Mouse (Mus musculus) ovary, postnatal 10 days (tissue): Measurements from ENCODE around the gene Mindy2.

Experiments used
- DNase-seq: peaks from one replicate; pipeline ENCODE4 v3.0.0; 2022; ENCODE audit warnings: low spot score

The Mindy2 gene

DNA sequence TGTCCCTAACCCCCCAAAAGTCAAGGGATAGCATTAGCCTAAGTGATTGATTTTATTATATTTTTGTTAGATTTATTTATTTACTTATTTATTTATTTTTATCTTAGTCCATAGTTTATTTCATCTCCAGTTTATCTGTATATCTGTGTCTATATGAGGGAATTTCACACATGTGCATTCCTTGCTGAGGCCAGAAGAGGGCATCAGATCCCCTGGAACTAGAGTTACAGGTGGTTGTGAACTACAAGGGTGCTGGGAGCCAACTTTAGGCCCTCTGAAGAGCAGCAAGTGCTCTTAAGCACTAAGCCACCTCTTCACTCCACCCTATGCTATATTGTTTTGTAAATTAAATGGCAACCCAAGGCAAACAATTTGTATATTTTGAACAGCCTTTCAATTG lies 11.1 kb upstream of the Mindy2 start:
- no peak for DNase-seq

DNA sequence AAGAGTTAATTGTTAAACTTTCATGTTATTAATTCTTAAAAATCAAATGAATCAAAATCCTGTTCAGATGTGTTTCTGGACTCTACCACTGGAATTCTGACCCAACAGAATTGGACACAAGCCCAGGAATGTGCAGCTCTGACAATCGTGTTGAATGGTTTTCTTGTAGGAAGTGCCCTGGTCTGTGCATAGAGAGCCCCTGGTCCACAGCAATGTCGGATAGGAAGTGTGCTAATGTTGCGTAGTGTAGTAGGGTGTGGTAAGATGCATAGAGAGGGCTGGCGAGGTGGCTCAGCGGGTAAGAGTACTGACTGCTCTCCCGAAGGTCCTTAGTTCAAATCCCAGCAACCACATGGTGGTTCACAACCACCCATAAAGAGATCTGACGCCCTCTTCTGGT lies 9.8 kb upstream of the Mindy2 start:
- no peak for DNase-seq

DNA sequence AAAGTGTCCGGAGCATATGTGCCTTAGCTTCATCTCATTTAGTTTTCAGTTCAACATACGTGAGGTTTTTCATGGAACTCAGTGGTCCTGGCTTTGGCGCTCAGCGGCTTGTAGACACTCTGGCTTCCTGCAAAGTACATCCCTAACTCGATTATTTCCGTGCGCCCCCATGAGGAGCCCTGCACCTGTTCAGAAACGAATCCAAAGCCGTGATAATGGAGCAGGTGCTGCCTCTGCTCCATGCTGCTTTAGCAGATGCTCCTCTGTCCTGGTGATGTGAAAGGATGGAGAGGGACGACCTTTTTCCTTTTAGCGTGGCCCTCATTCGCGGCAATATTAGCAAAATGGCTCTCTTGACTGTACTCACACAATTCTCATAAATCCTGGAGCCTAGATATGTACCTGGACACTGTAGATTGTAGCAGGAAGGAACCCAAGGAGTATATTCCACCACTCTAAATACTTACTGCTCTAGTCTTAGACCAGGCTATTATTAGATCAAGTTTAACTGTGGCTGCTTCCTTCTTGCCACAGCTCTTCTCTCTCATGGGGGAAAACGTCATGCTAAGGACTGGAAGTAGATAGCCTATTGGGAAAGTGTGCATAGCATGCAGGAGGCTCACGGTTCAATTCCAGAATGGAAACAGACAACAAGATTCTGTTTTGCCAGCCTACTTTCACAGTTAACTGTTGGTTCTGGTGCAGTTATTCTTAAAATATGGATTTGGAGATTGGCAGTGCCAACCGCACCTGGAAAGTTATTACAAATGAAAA lies 8.6 kb upstream of the Mindy2 start:
- no peak for DNase-seq

DNA sequence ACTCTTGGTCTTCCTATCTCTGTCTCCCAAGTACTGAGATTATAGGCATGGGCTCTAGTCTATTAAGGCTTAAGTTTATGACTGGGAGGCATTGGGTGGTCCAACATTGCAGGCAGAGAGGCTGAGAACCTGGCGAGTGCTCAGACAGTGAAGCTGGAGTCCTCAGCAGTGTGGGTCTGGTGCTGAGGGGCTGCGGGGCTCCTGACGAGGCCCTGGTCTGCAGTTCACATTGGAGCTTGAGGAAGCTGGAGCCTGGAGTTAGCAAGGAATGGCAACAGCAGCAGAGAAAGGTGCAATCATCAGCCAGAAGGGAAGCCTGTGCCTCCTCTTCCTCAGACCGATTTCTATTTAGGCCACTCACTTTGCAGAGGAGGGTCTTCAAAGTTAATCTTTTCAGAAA lies 7.9 kb upstream of the Mindy2 start:
- DNase-seq = no peak

DNA sequence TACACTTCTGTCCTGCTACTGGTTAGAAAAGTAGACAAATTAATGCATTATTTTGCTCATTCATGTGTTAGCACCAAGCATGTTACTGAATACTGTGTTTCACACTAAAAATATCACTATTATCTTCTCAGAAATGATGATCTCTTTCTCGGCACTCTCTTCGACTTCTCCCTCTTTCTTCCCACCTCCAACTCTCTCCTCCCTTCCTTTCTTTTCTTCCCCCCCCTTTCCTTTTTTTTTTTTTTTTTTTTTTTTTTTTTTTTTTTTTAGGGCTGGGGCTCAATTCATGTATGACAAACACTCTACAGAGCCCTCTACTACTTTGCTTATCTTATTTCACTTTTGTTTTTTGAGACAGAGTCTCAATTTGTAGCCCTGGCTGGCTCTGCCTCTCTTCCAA lies 1.3 kb upstream of the Mindy2 start:
- DNase-seq = no peak

DNA sequence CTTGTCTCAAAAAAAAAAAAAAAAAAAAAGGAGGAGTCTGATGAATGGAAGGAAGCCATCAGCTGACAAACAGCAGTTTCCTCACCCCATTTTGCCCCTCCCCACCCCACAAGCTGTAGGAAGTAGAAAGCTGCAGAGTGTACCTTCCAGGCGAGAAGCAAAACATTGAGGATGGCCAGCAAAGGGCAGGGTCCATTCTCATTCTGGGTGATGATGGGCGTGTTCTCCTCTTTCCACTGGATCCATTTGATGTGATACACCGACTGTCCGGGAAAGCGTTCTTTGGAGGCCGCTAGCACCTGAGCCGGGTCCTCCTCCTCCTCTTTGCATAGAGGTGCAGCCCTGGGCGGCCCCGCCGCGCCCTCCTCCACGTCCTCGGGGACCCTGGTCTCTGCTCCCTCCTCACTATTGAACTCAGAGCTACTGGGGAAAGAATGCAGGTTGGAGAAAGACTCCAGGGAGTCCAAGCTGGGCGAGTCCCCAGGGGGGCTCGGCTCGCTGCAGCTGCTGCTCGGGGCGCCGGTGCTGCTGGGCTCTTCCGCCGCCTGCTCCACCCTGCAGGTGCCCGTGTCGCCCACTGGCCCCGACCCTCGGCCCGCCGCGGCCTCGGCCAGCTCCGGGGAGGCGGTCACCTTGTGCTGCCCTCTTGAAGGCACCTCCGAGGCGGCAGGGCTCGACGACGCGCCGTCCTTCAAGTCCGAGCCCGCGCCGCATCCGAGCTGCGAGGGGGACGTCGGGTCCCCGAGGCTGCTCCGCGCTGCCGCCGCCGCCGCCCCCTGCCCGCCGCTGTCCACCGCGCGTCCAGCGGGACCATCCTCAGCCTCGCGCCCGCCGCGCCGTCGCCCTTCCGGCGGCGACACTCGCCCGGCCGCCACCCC lies 605 bp downstream of the Mindy2 start, which contains the start of gene Gm10642:
TSS of gene Gm10642 (plus strand) at position 122 of the 878 bp plus-strand sequence.
- peak; percentile 23 for DNase-seq

DNA sequence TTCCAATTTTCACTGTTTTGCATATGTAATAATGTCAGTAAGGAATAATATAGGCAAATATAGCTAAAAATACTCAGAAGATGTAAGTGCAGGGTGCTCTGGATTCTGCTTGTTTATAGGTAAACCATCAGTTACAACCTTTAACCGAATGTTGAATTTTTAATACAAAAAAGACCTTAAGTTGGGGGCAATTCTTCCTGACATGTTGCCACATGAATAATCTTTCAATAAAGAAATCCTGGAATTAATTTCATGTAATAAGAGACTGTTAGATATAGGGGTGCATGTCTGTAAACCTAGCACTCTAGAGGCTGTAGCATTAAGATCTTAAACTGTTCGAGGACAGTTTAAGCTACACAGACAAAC lies 1.2 kb downstream of the Mindy2 start:
- no peak for DNase-seq

DNA sequence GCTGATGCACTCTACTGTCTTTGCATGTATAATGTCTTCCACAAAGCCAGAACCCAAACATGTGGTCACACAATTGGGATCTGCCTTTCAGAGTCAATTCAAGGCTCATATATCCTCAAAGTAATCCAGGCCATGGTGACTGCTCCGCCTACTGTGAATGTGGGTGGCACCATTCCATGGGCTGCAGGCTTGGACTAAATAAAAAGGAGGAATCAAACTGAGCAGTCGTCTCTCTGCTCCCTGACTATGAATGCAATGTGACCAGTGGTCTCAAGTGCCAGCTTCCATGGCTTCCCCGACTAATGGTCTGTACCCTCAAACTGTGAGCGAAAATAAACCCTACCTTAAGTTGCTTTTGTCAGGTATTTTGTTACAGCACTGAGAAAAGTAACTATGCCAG lies 2.5 kb downstream of the Mindy2 start:
- DNase-seq = no peak

DNA sequence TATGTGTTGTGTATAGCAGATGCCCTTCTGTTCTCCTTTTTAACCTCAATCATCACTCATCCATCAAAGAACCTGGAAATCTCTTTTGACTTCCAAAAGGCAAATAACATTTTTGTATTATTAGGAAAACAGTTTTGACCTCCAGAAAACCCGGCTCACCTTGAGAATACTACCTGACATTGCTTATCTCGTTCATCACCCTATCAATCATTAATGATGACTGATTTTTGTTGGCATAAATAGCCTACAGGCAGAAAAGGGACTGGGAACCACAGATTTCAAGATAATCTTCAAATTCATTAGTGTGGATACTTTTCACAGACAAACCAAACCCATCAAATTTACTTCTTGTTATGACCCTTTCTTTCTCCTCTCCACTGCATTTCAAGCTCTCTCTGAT lies 3.1 kb downstream of the Mindy2 start:
- DNase-seq = no peak

DNA sequence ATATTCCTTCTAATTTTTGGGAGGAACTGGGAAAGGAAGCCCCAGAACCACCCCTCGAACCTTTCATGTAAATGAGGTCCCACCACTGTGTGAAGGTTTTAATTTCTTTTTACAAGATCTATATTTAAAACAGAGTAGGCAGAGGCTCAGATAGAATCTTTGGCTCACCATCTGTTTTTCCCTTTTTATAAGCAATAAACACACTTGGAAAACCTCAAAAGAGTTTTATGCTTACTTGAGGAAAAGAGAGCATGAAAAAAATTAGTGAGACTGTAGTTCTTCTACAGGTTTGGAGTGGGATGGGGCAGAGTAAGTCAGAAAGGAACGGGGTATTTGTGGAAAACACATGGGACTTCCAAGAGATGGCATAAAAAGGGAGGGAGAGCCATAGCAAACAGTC lies 4.8 kb downstream of the Mindy2 start:
- no peak for DNase-seq

DNA sequence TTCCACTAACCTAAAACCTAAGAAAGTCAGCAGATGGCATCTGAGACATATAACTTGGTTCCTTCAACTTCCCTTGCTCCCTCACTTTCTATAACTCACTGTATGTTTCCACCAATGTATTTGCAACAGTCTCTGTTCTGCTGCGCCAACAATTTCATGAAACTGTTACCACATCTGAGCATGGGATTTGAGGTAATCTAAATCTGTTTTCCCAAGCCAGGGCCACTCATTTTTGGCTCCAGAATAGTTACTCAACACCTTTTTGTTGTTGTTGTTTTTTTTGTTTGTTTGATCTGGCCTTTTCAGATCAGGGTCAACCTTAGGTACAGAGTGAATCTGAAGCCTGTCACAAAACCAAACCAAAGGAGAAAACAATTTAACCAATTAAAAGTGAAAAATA lies 6.0 kb downstream of the Mindy2 start:
- no peak for DNase-seq

DNA sequence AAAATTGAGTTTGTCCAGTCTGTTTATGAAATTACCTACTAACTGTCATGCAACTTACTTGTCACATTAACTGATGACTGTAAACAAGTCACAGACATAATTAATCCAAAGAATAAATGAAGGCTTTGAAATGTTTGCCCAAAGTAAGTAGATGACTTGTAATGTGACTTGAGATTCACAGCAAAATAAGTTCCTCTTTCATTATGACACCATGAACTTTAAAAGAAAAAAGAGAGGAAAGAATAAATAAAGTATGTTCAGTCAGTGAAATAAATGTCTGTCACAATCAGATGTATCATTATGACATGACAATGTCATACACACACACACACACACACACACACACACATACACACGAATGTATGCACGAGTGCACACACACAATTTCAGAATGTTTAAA lies 6.7 kb downstream of the Mindy2 start:
- DNase-seq = no peak

DNA sequence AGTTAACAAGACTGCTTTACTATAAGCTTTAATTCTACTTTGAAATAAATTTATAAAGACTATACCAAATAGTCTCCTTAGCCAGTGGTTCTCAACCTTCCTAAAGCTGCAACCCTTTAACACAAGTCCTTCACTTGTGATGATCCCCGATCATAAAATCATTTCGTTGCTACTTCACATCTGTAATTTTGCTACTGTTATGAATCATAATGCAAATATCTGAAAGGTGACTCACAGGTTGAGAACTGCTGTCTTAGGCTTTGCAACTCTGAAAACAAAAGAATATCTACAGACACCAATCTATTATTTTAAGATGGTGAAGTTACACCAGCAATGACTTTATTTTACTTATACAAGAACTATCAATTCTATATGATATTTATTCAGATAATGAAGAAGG lies 20.2 kb downstream of the Mindy2 start:
- no peak for DNase-seq

DNA sequence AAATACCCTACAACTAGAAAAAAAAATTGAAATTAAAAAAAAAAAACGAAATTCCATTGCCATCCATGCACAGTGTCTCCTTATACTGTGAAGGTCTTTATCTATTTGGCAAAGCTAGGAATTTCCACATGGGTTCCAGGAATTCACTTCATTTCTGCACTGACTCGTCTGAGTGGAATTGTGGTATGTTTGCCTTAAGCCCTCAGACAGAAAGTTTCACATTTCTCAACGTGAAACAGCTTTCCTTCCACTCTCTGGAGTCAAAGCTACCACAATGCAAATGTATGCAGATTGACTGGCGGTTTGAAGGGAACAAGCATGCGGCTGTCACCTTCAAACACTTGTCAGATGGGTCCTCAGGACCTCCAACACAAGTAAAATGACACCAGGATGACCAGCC lies 25.3 kb downstream of the Mindy2 start:
- DNase-seq = no peak

DNA sequence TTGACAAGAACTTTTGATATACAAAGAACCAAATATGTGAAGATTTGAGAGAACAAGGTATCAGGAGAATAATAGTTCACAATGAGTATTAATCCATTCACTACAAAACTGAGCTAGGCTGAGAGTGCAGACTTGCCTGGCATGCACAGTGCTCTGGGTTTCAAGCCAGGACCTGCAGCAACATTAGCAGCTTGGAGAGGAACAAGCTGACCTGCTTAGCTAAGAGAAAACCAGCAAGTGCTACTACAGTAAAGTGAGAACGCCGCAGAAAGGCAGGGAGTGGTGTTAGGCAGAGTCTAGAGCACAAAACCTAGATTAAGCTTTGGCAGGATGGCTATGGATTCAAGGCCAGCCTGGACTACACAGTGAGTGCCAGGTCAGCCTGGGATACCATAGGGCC lies 27.3 kb downstream of the Mindy2 start:
- DNase-seq = no peak

DNA sequence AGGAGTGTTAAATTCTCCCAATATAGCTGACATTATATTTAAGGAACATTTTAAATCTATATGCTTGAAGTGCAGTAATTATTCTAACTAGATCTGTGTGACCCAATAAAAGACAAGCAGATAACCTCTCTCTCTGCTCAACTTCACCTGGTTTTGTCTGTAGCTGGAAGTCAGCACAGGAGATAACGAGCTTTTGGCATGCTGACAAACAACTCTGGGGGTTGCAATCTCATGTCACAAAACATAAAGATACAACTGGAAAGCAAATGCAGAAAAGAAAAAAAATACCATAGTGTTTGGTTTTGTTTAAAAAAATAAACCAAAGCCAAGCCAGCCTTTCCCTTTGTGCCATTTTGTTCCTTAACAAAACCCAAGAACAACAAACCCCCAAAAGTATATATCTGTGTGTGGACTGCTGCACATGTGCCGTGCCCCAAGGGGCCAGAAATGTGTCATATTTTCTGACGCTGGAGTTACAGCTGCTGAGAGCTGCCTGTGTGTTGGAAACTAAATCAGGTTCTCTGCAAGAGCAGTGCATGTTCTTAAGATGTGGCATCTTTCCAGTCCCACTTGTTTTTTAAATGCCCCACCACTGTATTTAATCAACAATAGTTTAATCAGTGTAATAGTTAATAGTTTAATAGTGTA lies 45.8 kb downstream of the Mindy2 start:
- DNase-seq = no peak

DNA sequence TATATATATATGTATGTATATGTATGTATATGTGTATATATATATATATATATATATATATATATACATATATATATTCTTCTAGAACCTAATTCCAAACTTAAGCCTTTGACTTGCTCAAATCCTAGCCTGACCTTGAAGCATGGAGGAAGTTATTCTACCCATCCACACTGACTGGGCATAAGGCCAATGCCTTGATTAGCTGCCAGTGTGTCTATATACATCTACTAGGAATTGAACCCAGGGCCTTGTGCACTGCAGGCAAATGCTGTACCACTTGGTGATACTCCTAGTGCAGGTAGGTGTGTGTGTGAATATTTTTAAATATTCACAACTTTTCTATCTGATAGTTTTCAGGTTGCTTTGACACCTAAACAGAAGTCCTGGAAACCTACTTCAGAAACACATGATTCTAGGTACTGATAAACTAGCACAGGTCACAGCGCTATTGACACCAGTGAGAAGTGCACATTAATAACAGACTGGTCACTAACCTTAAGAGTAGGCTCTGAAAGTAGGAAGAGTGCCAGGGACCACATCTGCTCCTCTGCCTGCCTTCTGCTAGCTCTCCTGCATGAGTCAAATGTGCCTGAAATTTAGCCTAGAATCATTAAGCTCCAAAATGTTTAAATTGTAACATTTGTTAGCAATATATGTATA lies 54.7 kb downstream of the Mindy2 start:
- DNase-seq = no peak

DNA sequence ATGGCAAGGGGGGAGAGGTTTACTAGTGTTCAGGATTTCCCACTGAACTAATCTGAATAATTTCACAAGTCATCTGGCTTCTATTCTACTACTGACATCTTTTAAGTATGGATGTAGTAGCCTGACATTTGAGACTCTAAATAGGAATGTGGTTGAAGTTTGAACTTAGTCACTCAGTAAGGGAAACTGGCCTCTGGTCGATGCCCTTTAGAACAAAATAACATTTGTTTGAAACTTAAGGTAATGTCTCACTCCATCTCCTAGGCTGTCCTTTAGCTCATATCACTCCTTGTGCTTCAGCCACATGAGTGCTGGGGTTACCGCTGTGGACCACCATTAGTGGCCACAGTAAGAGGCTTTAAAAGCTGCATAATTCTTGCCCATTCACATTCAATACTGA lies 58.7 kb downstream of the Mindy2 start:
- DNase-seq = no peak

DNA sequence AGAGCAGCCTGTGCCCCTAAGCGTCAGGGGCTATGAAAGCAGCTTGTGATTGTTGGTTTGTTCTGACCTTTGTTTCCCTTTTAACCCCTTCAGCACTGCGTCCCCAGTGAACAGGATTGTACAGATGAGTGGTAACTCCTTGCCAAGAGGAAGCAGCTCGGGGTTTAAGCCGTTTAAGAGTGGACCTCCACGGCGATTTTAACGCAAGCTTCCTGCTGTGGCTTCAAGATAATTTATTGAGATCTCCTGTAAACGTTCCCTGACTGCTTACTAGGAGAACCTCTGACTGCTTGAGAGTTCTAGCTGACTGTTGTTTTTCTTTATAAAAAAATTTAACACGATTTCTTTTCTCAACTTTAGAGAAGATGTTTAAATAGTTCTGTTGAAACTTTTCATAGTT lies 65.5 kb downstream of the Mindy2 start:
- DNase-seq = no peak

DNA sequence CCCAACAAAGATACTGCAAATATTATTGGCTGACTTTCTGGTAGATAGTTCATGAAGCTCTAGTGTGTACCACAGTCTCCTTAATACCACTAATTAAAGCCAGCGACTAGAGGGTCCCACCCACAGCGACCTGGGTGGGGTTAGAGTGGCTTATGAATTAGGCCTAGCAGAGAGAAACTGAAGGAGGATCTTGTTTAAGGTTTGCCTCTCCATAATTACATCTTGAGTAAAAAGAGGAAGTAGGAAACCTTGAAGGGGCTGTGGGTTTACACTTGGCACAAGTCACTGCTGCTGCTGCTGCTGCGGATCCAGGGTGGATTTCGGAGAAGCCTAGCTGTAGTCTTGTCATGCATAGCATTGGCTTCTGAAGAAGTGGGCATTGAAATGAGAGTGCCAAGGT lies 66.2 kb downstream of the Mindy2 start:
- no peak for DNase-seq

DNA sequence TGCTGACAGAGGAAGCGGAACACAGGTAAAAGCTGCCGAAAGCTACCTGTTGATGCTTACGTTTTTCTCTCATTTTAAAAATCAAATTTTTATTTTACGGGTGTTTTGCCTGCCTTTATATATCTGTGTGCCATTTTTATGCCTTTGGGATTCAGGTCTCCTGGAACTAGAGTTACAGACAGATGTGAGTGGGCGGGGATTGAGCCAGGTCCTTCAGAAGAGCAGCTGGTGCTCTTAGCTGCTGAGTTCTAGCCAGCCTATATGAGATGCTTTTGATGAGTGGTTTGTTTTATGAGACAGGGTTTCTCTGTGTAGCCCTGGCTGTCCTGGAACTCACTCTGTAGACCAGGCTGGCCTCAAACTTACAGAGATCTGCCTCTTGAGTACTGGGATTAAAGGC lies 69.8 kb downstream of the Mindy2 start:
- no peak for DNase-seq

DNA sequence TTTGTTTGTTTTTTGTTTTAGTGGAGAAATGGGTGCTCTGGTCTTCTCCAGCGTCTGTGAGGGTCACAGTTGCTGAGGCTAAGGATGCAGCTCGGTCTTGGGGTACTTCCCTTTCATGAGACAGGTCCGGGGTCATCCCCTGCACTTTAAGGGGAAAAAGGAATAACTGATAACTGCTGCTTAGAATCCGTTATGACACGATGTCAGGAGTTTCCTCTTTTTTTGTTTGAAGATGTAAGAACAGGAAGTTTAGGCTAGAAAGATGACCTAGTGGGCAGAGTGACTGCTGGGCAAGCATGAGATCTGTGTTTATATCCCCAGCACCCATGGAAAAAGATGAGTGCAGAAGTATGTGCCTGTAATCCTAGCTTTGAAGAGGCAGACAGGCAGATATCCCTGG lies 71.8 kb downstream of the Mindy2 start:
- no peak for DNase-seq

DNA sequence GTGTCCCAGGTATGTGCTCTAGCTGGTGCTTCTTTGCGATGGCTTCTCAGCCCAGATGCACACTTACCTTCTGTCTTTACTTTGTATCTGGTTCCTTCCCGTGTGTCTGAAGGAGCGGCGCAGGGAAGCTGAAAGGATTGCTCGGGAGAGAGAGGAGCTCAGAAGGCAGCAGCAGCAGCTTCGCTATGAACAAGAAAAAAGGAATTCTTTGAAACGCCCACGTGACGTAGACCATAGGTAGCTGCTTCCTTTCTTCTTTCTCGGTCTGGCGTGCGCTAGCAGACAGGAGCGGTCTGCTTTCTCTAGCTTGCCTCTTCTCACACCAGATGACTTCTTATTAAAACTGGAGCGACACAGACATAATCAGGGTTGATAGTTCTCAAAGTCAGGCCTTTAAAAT lies 72.3 kb downstream of the Mindy2 start:
- DNase-seq = no peak
